Mouse (Mus musculus) lung, postnatal 25 days (tissue): ENCODE measurements around the gene Fn3krp.

ENCODE experiments used
- DNase-seq: peaks from one replicate; pipeline ENCODE4 v3.0.0; 2022; ENCODE audit warnings: low spot score

Gene Fn3krp

GRCm38 (mm10) chr11:121451216-121451726 is 30.1 kb downstream of the Fn3krp start:
- DNase-seq = no peak

GRCm38 (mm10) chr11:121451753-121452635 is 30.8 kb downstream of the Fn3krp start, which contains the start of gene Tbcd:
Gene Tbcd (plus strand): TSS chr11:121451949.
- DNase-seq = peak; percentile 92

GRCm38 (mm10) chr11:121457874-121458273 is 36.7 kb downstream of the Fn3krp start:
- DNase-seq = no peak

GRCm38 (mm10) chr11:121467408-121467807 is 46.2 kb downstream of the Fn3krp start:
- DNase-seq = no peak

- DNase-seq = no peak
Observed at GRCm38 (mm10) chr11:121474831-121475230, 53.6 kb downstream of the Fn3krp start.

GRCm38 (mm10) chr11:121475699-121476415 is 54.7 kb downstream of the Fn3krp start:
- DNase-seq = peak; percentile 74

- DNase-seq = no peak
Observed at GRCm38 (mm10) chr11:121479476-121480203, 58.4 kb downstream of the Fn3krp start.
